Mouse (Mus musculus) liver, embryonic 11.5 days (tissue): ENCODE measurements around the gene Fopnl. TPM values are rescaled to one million over a fixed set of nuclear protein-coding genes. Genes with fewer than 3 reads are reported as not detected.

ENCODE experiments used
- ATAC-seq: fragments of 200-750 bp; cut with Nextera tagmentation; replicated peaks from 2 replicates; pipeline ENCODE4 v1.8.0; 2017; ENCODE audit warnings: moderate number of reproducible peaks, mild to moderate bottlenecking, moderate TSS enrichment, moderate library complexity; ENCODE audit not compliant: low FRiP score
- DNase-seq: peaks from one replicate; pipeline ENCODE4 v3.0.0-alpha.2; 2017; ENCODE audit warnings: low spot score
- H3K27ac ChIP-seq: fragments of 300-500 bp; sonication (generic); 2 replicates; pipeline ENCODE4 v1.5.1; 2014; ENCODE audit warnings: mild to moderate bottlenecking, low read depth, low read length, control low read depth
- H3K27me3 ChIP-seq: fragments of 300-500 bp; sonication (generic); replicated peaks from 2 replicates; pipeline ENCODE4 v1.6.1; 2014; ENCODE audit warnings: low read length, mixed read lengths; ENCODE audit not compliant: control insufficient read depth, insufficient read depth
- H3K36me3 ChIP-seq: fragments of 300-500 bp; sonication (generic); 2 replicates; pipeline ENCODE4 v1.6.1; 2014; ENCODE audit warnings: mild to moderate bottlenecking, low read length, moderate library complexity, mixed read lengths; ENCODE audit not compliant: control insufficient read depth, insufficient read depth
- H3K4me1 ChIP-seq: fragments of 300-500 bp; sonication (generic); replicated peaks from 2 replicates; pipeline ENCODE4 v1.6.1; 2014; ENCODE audit warnings: low read length, mixed read lengths; ENCODE audit not compliant: control insufficient read depth, insufficient read depth
- H3K4me2 ChIP-seq: fragments of 300-500 bp; sonication (generic); 2 replicates; pipeline ENCODE4 v1.6.1; 2014; ENCODE audit warnings: mild to moderate bottlenecking, control low read depth, moderate library complexity
- H3K4me3 ChIP-seq: fragments of 300-500 bp; sonication (generic); 2 replicates; pipeline ENCODE4 v1.5.1; 2014; ENCODE audit warnings: low read depth, low read length, control low read depth
- H3K9ac ChIP-seq: fragments of 300-500 bp; sonication (generic); 2 replicates; pipeline ENCODE4 v1.6.1; 2014; ENCODE audit warnings: low read depth, low read length, control low read depth
- H3K9me3 ChIP-seq: fragments of 300-500 bp; sonication (generic); 2 replicates; pipeline ENCODE4 v1.6.1; 2016; ENCODE audit warnings: low read length, inconsistent platforms, mixed read lengths; ENCODE audit not compliant: control insufficient read depth
- WGBS: fragments of 180-500 bp; shearing (Covaris S2); extraction: QIAGEN DNeasy Blood & Tissue Kit; methylation state at CpG from one replicate; pipeline ENCODE4 v1.1.7; 2014; 5-methylcytosine and 5-hydroxymethylcytosine counted together
- polyA plus RNA-seq: library from polyadenylated mRNA; unstranded; fragments of >200 nt; fragmentation: Nextera tagmentation; extraction: Ambion mirVana; gene quantifications from 2 replicates; pipeline ENCODE4 v1.2.1, GENCODE M21; 2014

Fopnl gene
- polyA plus RNA-seq, 1 experiment from 2014 or later, result 106 TPM

GRCm38 (mm10) chr16:14298461-14298860, 18.7 kb downstream of the Fopnl start:
- H3K4me3 ChIP-seq, result no peak overlapping the region
- no peak overlapping the region for H3K9ac ChIP-seq
- WGBS, result 92% methylated on average over 4 of the region's 4 CpGs
- peaks cover 11% of the 10 kb centered on the region; the same call in 1 of the 2 replicates for H3K36me3 ChIP-seq
- DNase-seq (no peak), ATAC-seq (no peak)
- no peaks in the 10 kb centered on the region for H3K9me3 ChIP-seq
- H3K4me2 ChIP-seq, result no peak overlapping the region
- no peaks in the 10 kb centered on the region for H3K27me3 ChIP-seq
- no peak overlapping the region for H3K27ac ChIP-seq
- H3K4me1 ChIP-seq, result no peaks in the 10 kb centered on the region

GRCm38 (mm10) chr16:14297746-14298145, 19.5 kb downstream of the Fopnl start:
- no peak overlapping the region for H3K27ac ChIP-seq
- H3K4me3 ChIP-seq, result no peak overlapping the region
- H3K27me3 ChIP-seq, result peaks cover 4% of the 10 kb centered on the region
- DNase-seq (no peak), ATAC-seq (no peak)
- no peaks in the 10 kb centered on the region for H3K4me1 ChIP-seq
- H3K9ac ChIP-seq, result no peak overlapping the region
- no peaks in the 10 kb centered on the region for H3K9me3 ChIP-seq
- peaks cover 11% of the 10 kb centered on the region; the same call in 1 of the 2 replicates for H3K36me3 ChIP-seq
- WGBS, result 86% methylated on average over 4 of the region's 4 CpGs
- H3K4me2 ChIP-seq, result no peak overlapping the region

GRCm38 (mm10) chr16:14297137-14297536, 20.1 kb downstream of the Fopnl start:
- ATAC-seq, result no peak
- no peak for DNase-seq
- peaks cover 10% of the 10 kb centered on the region for H3K27me3 ChIP-seq
- no peak overlapping the region for H3K9ac ChIP-seq
- WGBS, result 83% methylated on average over 3 of the region's 3 CpGs
- no peaks in the 10 kb centered on the region for H3K4me1 ChIP-seq
- H3K4me2 ChIP-seq, result no peak overlapping the region
- H3K9me3 ChIP-seq, result no peaks in the 10 kb centered on the region
- H3K36me3 ChIP-seq, result peaks cover 11% of the 10 kb centered on the region; the same call in 1 of the 2 replicates
- no peak overlapping the region for H3K4me3 ChIP-seq
- no peak overlapping the region for H3K27ac ChIP-seq

- DNase-seq (no peak), ATAC-seq (no peak)
- Histone ChIP-seq H3K9me3 (no peaks in the 10 kb centered on the region), H3K4me3 (no peak overlapping the region), H3K4me1 (no peaks in the 10 kb centered on the region), H3K36me3 (peaks cover 8% of the 10 kb centered on the region; the same call in 1 of the 2 replicates), H3K4me2 (no peak overlapping the region), H3K27me3 (peaks cover 15% of the 10 kb centered on the region), H3K27ac (no peak overlapping the region), H3K9ac (no peak overlapping the region)
- WGBS, result 82% methylated on average over 2 of the region's 2 CpGs
Measured at GRCm38 (mm10) chr16:14296544-14297124, 20.6 kb downstream of the Fopnl start.

- WGBS, result 60% methylated on average over 2 of the region's 2 CpGs
- no peak overlapping the region for H3K9ac ChIP-seq
- H3K4me2 ChIP-seq, result no peak overlapping the region
- H3K36me3 ChIP-seq, result peaks cover 8% of the 10 kb centered on the region; the same call in 1 of the 2 replicates
- no peak overlapping the region for H3K27ac ChIP-seq
- no peak overlapping the region for H3K4me3 ChIP-seq
- ATAC-seq, result no peak
- peaks cover 21% of the 10 kb centered on the region for H3K27me3 ChIP-seq
- 0 out of 2 replicates have a peak, but pooled peaks cover 4% of the 10 kb centered on the region for H3K4me1 ChIP-seq
- H3K9me3 ChIP-seq, result no peaks in the 10 kb centered on the region
- no peak for DNase-seq
Measured at GRCm38 (mm10) chr16:14295291-14295690, 21.9 kb downstream of the Fopnl start.

GRCm38 (mm10) chr16:14292205-14293199, 24.7 kb downstream of the Fopnl start:
- peak overlapping the region; percentile 46 for H3K4me2 ChIP-seq
- no peak overlapping the region for H3K27ac ChIP-seq
- no peak overlapping the region for H3K9ac ChIP-seq
- no peaks in the 10 kb centered on the region for H3K36me3 ChIP-seq
- 0 out of 2 replicates have a peak, but pooled peaks cover 4% of the 10 kb centered on the region for H3K4me1 ChIP-seq
- no peak overlapping the region for H3K4me3 ChIP-seq
- no peaks in the 10 kb centered on the region for H3K9me3 ChIP-seq
- DNase-seq (no peak), ATAC-seq (no peak)
- peaks cover 21% of the 10 kb centered on the region for H3K27me3 ChIP-seq
- 17% methylated on average over 31 of the region's 31 CpGs for WGBS

- H3K36me3 ChIP-seq, result no peaks in the 10 kb centered on the region
- 0 out of 2 replicates have a peak, but pooled peaks cover 4% of the 10 kb centered on the region for H3K4me1 ChIP-seq
- H3K27ac ChIP-seq, result no peak within 1 kb of the TSS
- no peak within 1 kb of the TSS for H3K9ac ChIP-seq
- ATAC-seq (peak; percentile 75), DNase-seq (peak; percentile 69)
- H3K4me3 ChIP-seq, result no peak within 1 kb of the TSS
- no peaks in the 10 kb centered on the region for H3K9me3 ChIP-seq
- H3K4me2 ChIP-seq, result peak within 1 kb of the TSS; percentile 46
- 8% methylated on average over 15 of the region's 16 CpGs for WGBS
- peaks cover 21% of the 10 kb centered on the region for H3K27me3 ChIP-seq
Measured at GRCm38 (mm10) chr16:14291223-14291622, 26.0 kb downstream of the Fopnl start, which contains the start of gene Myh11. Myh11 (minus strand) TSS chr16:14291372.

GRCm38 (mm10) chr16:14272374-14272965, 44.7 kb downstream of the Fopnl start:
- no peaks in the 10 kb centered on the region for H3K36me3 ChIP-seq
- ATAC-seq, result no peak
- no peak overlapping the region for H3K4me2 ChIP-seq
- no peak overlapping the region for H3K9ac ChIP-seq
- H3K27ac ChIP-seq, result no peak overlapping the region
- H3K27me3 ChIP-seq, result no peaks in the 10 kb centered on the region
- H3K4me1 ChIP-seq, result no peaks in the 10 kb centered on the region
- no peak overlapping the region for H3K4me3 ChIP-seq
- H3K9me3 ChIP-seq, result no peaks in the 10 kb centered on the region
- no peak for DNase-seq
- WGBS, result 60% methylated on average over 4 of the region's 4 CpGs
